Mouse (Mus musculus) heart, adult 2 months (tissue): ENCODE measurements at regions not wholly inside any gene's neighbourhood (a gene's known extent, or its start where the extent isn't known, plus 50 kb on each side); places are given as distances from the start of the nearest gene placed in this dataset.

Source experiments
- CTCF ChIP-seq: fragments of 200-600 bp; IDR thresholded peaks from 2 replicates; pipeline ENCODE4 v1.8.1; 2022; ENCODE audit warnings: antibody characterized with exemption, mild to moderate bottlenecking, moderate library complexity
- EP300 ChIP-seq: fragments of 200-500 bp; IDR thresholded peaks from 2 replicates; pipeline ENCODE4 v1.6.1; 2011; ENCODE audit warnings: low read depth, low read length, control low read depth; ENCODE audit not compliant: insufficient read depth
- POLR2A ChIP-seq: fragments of 200-500 bp; IDR thresholded peaks from 2 replicates; pipeline ENCODE4 v1.6.1; 2011; ENCODE audit warnings: mild to moderate bottlenecking, low read depth, low read length, control low read depth; ENCODE audit not compliant: insufficient read depth

- TF ChIP-seq POLR2A (no peak), CTCF (no peak), EP300 (no peak)
Measured at GRCm38 (mm10) chr3:9959716-9960661, 127.9 kb upstream of the Gm9833 start.
